Mouse (Mus musculus) olfactory bulb, adult 2 months (tissue): ENCODE data around the gene Trio. TPM values are rescaled to one million over a fixed set of nuclear protein-coding genes. Genes with fewer than 3 reads are reported as not detected.
A peak's percentile ranks its signal among the peaks of the same experiment; 100 is the strongest.

ENCODE experiments used
- H3K27ac ChIP-seq: fragments of 200-500 bp; 2 replicates; pipeline ENCODE4 v1.5.1; 2012; ENCODE audit warnings: low read depth, low read length; ENCODE audit not compliant: insufficient read depth
- H3K4me1 ChIP-seq: fragments of 200-500 bp; 2 replicates; pipeline ENCODE4 v1.6.1; 2012; ENCODE audit warnings: low read length; ENCODE audit not compliant: control insufficient read depth, insufficient read depth
- H3K4me3 ChIP-seq: fragments of 200-500 bp; 2 replicates; pipeline ENCODE4 v1.5.1; 2012; ENCODE audit warnings: mild to moderate bottlenecking, low read depth, low read length, moderate library complexity; ENCODE audit not compliant: insufficient read depth
- CTCF ChIP-seq: fragments of 200-500 bp; IDR thresholded peaks from 2 replicates; pipeline ENCODE4 v1.5.1; 2012; ENCODE audit warnings: low read depth, mild to moderate bottlenecking, low read length, moderate library complexity; ENCODE audit not compliant: insufficient read depth
- POLR2A ChIP-seq: fragments of 200-500 bp; IDR thresholded peaks from 2 replicates; pipeline ENCODE4 v1.6.1; 2012; ENCODE audit warnings: mild to moderate bottlenecking, low read depth, low read length, moderate library complexity; ENCODE audit not compliant: insufficient read depth
- WGBS: fragments of 180-500 bp; shearing (Covaris S2); methylation state at CpG from one replicate; pipeline ENCODE4 v1.1.7; 2018; 5-methylcytosine and 5-hydroxymethylcytosine counted together
- polyA plus RNA-seq: library from polyadenylated mRNA; stranded (reverse); fragments of >200 nt; gene quantifications from 2 replicates; pipeline ENCODE4 v1.2.4, GENCODE M21; 2012; ENCODE audit warnings: low replicate concordance; ENCODE audit not compliant: missing spikeins, insufficient read depth, insufficient read length

Gene Trio
- polyA plus RNA-seq, 1 experiment = 76.4 TPM

DNA sequence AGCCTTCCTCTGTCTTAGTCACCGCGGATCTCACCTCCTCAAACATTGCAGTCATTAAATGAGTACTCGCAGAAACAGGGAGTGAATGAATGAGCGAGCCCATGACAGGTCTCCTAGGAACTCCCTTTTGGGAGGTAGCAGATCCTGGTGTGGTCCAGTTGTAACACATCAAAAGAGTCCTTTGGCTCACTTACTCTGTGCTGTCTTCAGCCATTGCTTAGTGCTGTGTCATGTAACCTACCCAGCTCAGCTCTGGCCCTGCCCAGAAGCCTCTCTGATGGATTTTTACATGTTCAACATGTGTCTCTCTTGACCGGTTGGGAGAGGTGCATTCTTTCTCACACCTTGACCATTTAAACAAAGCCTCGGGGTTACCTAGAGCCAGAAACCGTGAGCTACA, 334.4 kb downstream of the Trio start:
- TF ChIP-seq POLR2A = no peak
- TF ChIP-seq CTCF = no peak
- WGBS = 95% methylated on average over 7 of the region's 7 CpGs
- Histone ChIP-seq H3K4me1 (no peaks in the 10 kb centered on the region), H3K4me3 (no peak overlapping the region), H3K27ac (no peak overlapping the region)

DNA sequence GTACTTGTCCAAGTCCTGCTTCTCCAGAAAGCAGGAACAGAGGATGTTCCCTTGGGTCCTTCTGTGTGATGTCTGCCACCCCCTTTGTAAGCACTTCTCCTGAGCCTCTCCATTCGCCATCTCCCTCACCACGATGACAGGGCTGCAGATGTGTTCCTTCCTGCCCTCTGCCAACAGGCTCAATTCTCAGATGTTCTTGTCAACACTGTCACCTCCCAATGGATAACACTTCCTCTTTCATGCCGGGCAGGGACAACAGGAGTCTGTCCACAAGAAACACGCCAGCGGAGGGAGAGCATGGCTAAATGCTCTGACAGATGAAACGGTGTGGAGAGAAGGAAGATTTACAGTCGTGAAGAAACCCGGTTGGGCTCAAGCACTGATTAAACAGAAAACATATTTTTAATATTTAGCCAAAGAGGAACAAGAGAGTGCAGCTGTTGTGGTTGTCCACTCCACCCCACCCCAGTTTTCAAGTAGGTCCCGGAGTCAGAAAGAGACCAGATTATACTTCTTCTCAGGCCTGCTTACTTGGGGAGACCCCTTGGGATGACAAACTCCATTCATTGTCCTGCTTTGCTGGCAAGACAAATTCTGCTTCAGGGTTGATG, 337.5 kb downstream of the Trio start:
- WGBS = 84% methylated on average over 9 of the region's 9 CpGs
- Histone ChIP-seq H3K4me1 (no peaks in the 10 kb centered on the region), H3K4me3 (no peak overlapping the region), H3K27ac (no peak overlapping the region)
- TF ChIP-seq CTCF (no peak), POLR2A (no peak)

DNA sequence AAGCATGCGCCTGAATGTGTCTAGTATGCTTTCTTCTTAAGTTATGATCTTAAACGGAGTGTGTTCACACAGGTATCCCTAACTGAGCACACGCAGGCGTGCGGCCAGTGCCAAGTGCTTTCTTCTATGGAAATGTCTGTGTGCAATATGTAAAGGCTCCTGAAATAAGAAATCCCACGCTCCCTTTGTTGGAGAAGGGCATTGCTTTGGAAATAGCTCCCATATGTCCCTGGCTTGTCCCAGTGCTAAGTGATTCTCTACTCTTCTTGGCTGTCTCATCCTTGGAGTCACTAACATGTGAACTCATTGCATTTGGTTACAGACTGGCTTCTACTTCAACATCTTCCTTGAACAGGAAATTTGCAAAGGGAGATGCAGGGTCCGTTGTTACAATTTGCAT, 340.8 kb downstream of the Trio start:
- 83% methylated on average over 7 of the region's 7 CpGs for WGBS

GRCm38 (mm10) chr15:27683206-27683605, 342.4 kb downstream of the Trio start:
- Histone ChIP-seq H3K4me3 (no peak overlapping the region), H3K4me1 (peaks cover 5% of the 10 kb centered on the region), H3K27ac (no peak overlapping the region)
- 97% methylated on average over 1 of the region's 1 CpGs for WGBS
- TF ChIP-seq CTCF (no peak), POLR2A (no peak)

More for the DNA sequence above, 340.8 kb downstream of the Trio start:
- H3K27ac ChIP-seq = no peak overlapping the region
- no peak overlapping the region for H3K4me3 ChIP-seq
- peaks cover 5% of the 10 kb centered on the region; the same call in 1 of the 2 replicates for H3K4me1 ChIP-seq
- TF ChIP-seq CTCF = no peak
- TF ChIP-seq POLR2A = no peak

GRCm38 (mm10) chr15:27682619-27683018, 343.0 kb downstream of the Trio start:
- TF ChIP-seq CTCF (no peak), POLR2A (no peak)
- peaks cover 5% of the 10 kb centered on the region for H3K4me1 ChIP-seq
- WGBS = 71% methylated on average over 9 of the region's 9 CpGs
- no peak overlapping the region for H3K27ac ChIP-seq
- H3K4me3 ChIP-seq = no peak overlapping the region

DNA sequence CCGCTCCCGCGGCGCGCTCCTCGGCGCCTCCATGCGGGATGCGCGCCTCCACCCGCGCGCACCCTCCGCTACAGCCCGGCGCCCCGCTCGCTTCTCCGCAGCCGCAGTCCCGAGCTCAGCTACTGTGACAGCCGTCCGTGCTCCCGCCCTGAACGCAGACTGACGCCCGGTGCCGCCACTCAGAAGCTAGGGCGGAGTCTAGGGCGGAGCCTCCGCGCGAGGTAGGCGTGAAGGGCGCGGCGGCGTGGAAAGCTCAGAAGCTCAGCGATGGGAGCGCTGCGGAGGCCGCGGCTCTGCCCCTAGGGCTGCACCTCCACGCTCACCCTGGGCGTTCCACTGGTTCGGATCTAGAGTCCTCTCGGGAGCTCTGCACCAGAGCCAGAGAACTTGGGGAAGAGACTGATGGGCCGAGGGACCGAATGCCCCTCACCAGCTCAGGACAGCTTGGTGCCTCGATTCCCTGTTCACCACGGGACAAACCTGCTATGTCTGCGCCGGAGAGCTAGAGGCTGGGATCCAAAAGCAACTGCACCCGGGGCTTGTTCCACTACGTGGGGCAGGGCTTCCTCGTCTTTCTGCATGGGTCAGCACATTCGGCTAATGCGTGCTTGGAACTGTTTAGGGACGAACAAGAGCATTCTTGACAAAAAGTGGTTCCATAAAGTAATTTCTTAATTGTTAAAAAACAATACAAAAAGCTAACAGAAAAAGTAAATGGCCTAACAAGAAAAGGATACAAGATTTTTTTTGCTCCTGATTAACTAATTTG, 344.0 kb downstream of the Trio start, which contains the start of gene Otulinl:
Gene Otulinl (minus strand): TSS at position 161 of the 769 bp plus-strand sequence.
- no peak within 1 kb of the TSS; the same call in 1 of the 2 replicates for H3K27ac ChIP-seq
- TF ChIP-seq POLR2A (peak; percentile 83), CTCF (no peak)
- peak within 1 kb of the TSS; percentile 84 for H3K4me3 ChIP-seq
- 1% methylated on average over 59 of the region's 59 CpGs for WGBS
- peaks cover 5% of the 10 kb centered on the region for H3K4me1 ChIP-seq

- Histone ChIP-seq H3K4me1 (peaks cover 5% of the 10 kb centered on the region), H3K27ac (no peak overlapping the region; the same call in 1 of the 2 replicates), H3K4me3 (peak overlapping the region; percentile 84)
- 2% methylated on average over 28 of the region's 28 CpGs for WGBS
- TF ChIP-seq POLR2A (no peak), CTCF (no peak)
Observed at GRCm38 (mm10) chr15:27680997-27681396, 344.7 kb downstream of the Trio start.

Other genes starting within 250 kb of the Trio start
- not detected in 2 replicates for gene Dnah5, start 177.9 kb upstream of the Trio start, polyA plus RNA-seq